Mouse (Mus musculus) testis, postnatal 10 days (tissue): ENCODE measurements around the gene Tprn.
"Not testable (repeated sequence)": the region's sequence is repeated elsewhere in the genome, so short reads cannot be mapped to it uniquely, and the experiment has no call there.

ENCODE experiments used
- DNase-seq: peaks from one replicate; pipeline ENCODE4 v3.0.0; 2021; ENCODE audit warnings: low spot score

Tprn gene

GRCm38 (mm10) chr2:25237522-25237921 lies 24.9 kb upstream of the Tprn start:
- DNase-seq = no peak

- no peak for DNase-seq
Measured at GRCm38 (mm10) chr2:25238106-25238505, 24.3 kb upstream of the Tprn start.

DNA sequence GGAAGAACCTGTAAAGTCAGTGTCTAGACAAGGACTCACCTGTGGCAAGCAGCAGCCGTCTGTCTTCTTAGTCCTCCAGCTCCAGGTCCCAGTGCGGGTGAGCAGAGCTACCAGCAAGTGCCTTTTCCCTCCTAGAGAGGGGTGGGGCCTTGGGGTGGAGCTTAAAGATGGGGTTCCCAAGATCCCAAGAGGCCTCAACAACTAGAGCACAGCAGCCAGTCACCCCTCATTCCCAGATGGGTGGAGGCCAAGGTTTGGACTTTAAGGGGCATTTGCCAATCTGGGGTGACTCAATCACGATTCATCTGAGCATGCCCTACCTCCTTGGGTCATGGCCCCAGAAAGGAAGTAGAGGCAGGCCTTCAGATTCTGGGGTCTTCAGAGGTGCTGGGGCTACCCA lies 22.7 kb upstream of the Tprn start:
- DNase-seq = no peak

- DNase-seq = no peak
Measured at GRCm38 (mm10) chr2:25240310-25240709, 22.1 kb upstream of the Tprn start.

GRCm38 (mm10) chr2:25240723-25241437 lies 21.5 kb upstream of the Tprn start:
- peak; percentile 88 for DNase-seq

- no peak for DNase-seq
Measured at GRCm38 (mm10) chr2:25241438-25241775, 21.0 kb upstream of the Tprn start.

DNA sequence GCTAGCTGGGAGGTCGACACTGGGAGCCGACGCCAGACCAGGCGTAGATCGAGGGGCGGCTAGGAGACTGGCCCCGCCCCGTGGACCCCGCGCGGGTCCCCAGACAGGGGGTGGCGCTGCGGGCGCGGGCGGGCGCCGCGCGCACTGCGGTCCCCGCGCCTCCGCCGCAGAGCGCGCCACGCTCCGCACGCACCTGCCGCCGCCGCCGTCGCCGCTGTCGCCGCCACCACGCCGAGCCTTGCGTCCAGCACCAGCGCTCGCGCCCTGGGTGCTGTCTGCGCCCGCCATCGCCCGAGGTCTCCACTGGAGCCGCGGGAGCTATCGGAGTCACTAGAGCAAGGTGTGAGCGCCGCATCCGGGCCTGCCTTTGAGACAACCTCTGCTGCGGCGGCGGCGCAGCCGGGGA lies 20.3 kb upstream of the Tprn start, which contains the start of the genes Rnf208 and Cysrt1:
Gene Rnf208, plus strand, starts transcription at position 155 of the 406 bp plus-strand sequence.
Gene Cysrt1, minus strand, starts transcription at position 352 of the 406 bp plus-strand sequence.
- DNase-seq = no peak

DNA sequence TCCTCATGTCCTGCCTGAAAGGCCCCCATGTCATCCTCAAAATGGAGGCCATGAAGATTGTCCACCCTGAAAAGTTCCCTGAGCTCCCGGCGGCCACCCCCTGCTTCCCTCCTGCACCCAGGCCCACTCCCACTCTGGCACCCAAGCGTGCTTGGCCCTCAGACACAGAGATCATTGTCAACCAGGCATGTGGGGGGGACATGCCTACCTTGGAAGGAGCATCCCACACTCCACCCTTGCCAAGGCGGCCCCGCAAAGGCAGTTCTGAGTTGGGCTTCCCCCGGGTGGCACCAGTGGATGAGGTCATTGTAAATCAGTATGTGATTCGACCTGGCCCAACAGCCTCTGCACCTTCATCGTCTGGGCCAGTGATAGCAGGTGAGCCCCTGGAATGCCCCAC lies 19.1 kb upstream of the Tprn start:
- DNase-seq = peak; percentile 69

DNA sequence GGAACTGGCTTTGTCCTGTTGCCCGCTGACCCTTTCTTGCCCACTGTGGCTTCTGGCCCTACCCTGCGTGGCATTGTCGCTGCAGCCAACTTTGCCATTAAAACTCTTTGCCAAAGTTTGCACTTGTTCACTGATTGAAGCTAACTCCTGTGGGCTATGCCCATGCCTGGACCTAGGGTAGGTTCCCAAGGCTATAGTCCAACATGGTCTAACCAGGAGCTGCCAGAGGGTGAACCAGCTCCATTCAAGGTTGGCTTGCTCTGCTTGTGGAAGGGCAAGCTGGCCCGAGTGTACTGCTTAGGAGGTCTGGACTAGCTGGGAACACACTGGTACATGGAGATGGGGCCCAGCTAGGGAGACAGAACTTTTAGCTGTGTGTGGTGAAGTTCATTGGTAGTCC lies 18.3 kb upstream of the Tprn start:
- no peak for DNase-seq

DNA sequence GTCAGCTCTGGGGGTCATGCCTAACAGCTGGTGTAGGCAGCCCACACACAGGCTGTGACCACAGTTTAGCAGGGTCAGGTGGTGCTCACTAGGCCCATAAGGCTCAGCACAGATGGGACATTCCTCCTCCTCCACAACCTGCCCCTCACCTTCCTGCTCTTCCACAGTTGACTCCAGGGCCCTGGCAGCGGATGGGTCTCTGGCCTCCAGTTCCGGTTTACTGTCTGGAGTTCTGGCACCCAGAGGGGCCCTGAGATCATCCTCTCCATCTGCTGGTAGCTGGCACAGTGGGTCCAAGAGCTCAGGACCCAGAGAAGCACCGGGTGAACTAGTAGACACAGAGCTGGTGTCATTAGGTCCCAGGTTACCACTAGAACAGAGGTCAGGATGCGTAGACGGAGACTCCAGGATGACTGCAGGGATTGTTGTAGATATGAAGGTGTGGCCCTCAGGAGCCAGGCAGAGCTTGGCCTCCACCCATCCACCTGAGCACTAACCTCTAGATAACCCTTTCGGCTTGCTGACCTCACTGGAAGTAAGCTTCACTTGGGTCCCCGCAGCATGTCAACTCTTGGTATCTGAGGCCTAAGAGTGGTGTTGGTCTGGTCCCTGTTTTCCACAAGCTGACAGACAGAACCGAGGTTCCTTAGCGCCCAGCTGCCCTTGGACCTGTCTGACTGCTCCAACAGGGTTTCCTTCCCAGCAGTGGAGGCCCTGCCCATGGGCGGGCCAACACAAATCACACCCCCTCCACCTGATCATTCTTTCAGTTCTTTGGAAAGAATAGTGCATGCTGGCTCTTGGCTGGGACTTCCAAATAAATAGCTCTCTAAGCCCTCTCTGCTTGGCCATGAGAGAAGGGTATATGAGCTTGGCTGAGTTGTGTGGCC lies 16.0 kb upstream of the Tprn start, which contains the start of gene AL732309.1:
Gene AL732309.1, minus strand, starts transcription at position 681 of the 890 bp plus-strand sequence.
- no peak for DNase-seq

- no peak for DNase-seq
Measured at GRCm38 (mm10) chr2:25252331-25252730, 10.1 kb upstream of the Tprn start.

DNA sequence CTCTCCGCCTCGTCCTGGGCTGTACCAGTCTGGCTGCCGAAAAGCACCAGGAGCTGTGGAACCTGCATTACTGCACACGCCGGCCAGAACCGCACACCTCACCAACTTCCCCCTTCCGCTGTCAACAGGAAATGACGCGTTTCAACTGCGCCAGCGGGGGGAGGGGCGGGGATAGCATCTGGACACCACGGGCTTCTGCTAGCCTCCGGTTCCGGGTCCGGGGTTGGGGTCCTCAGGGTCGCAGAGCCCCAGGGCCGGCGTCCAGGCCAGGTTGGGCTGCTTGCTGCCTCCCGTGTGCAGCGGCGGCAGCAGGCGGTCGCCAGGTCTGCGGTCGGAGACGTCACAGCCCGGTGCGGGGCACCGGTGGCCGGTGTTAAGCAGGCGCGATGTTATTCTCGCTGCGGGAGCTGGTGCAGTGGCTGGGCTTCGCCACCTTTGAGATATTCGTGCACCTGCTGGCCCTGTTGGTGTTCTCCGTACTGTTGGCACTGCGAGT lies 7.1 kb upstream of the Tprn start, which contains the start of gene Tmem203:
Gene Tmem203, plus strand, starts transcription at position 156 of the 496 bp plus-strand sequence.
- DNase-seq = peak; percentile 95

GRCm38 (mm10) chr2:25256443-25257109 lies 5.8 kb upstream of the Tprn start:
- peak; percentile 75 for DNase-seq

- DNase-seq = not testable (repeated sequence)
Measured at GRCm38 (mm10) chr2:25257250-25257649, 5.2 kb upstream of the Tprn start.

- DNase-seq = no peak
Measured at GRCm38 (mm10) chr2:25258887-25259286, 3.5 kb upstream of the Tprn start.

GRCm38 (mm10) chr2:25261870-25262269 lies 548 bp upstream of the Tprn start:
- no peak for DNase-seq

DNA sequence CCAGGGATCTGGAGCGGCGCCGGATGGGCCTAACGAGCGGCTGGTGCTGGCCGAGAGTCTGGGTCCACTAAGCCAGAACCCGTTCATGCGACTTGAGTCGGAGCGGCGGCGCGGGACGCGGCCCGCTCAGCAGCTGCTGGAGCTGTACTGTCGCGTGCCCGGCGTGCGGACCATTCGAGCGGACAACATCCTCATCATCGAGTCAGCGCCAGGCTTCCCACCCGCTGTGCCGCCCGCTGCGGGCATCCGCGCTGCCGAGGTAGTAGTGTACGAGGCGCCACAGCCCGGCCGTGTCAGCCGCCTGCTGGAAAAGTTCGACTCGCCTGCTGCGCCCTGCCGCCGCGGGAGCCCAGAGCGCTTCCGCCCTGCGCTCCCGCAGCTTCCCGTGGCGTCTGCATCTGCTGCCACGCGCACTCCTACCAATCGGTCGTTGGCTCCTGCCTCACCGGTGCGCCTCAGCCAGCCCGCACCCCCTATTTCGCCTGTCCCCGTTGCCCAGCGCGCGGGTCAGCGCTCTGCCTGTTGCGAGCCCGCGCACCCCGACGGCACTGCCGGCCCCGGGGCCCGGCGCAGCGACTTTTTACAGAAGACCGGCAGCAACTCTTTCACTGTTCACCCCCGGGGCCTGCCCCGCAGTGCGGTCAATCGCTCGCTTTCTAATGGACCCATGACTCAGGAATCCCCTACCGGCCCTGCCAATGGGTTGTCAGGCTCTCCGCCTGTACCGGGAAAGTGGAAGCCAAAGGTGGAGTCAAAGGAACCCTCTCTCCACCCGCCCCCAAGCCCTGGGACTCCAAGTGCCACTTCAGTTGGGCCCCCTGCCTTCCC lies 591 bp downstream of the Tprn start:
- DNase-seq = peak; percentile 62

- no peak for DNase-seq
Measured at GRCm38 (mm10) chr2:25263623-25264285, 1.3 kb downstream of the Tprn start.

- DNase-seq = no peak
Measured at GRCm38 (mm10) chr2:25264286-25264660, 1.9 kb downstream of the Tprn start.

DNA sequence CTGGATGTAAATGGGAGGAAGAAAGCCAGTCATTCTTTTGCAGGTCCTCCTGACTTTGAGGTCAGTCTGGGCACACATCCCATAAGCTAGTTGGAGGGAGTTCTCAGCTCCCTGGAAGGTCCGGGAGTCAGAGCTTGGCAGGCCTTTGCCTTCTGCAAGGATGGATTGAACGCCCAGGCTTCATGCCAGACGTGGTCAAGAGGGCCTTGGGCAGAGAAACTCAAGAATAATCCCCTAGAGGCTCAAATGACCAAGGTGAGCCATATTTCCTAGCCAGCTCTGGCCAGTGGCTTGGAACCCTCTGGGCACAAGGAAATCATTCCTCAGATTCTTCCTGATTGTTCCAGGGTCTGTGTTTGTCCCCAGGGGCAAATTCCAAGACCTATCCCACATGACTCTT lies 2.4 kb downstream of the Tprn start:
- DNase-seq = no peak
